Mouse (Mus musculus) heart, adult 8-10 months (tissue): ENCODE measurements around the gene Irf3. TPM values are rescaled to one million over a fixed set of nuclear protein-coding genes. Genes with fewer than 3 reads are reported as not detected.
"Not testable (repeated sequence)": the region's sequence is repeated elsewhere in the genome, so short reads cannot be mapped to it uniquely, and the experiment has no call there.

Source experiments
- DNase-seq: peaks from one replicate; pipeline ENCODE4 v3.0.0; 2022; ENCODE audit warnings: low spot score
- total RNA-seq, 4 experiments: library from RNA; stranded (reverse); gene quantifications; 2 replicates each; pipeline ENCODE4 v1.2.4; 2022

Gene Irf3
- total RNA-seq, 4 experiments from 2014 or later, result 23.2 to 31.9 (median 27.0) TPM

DNA sequence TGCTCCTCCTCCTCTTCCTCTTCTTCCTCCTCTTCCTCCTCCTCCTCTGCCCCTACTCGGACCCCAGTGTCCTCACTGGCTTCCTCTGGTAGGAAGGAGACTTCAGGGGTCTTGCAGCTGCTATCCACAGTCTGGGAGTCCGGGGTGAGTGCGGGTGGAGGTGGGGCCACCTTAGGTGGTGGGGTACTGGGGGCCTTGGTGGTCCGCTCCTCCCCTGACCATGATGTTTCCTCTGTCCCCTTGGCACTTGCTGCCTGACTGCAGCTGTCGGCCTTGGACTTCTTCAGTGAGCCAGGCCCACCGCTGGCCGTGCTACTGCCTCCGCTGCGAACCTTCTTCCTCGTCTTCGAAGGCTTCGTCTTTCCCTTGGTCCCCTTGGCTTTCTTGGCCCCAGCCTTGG is 9.1 kb downstream of the Irf3 start:
- no peak for DNase-seq

DNA sequence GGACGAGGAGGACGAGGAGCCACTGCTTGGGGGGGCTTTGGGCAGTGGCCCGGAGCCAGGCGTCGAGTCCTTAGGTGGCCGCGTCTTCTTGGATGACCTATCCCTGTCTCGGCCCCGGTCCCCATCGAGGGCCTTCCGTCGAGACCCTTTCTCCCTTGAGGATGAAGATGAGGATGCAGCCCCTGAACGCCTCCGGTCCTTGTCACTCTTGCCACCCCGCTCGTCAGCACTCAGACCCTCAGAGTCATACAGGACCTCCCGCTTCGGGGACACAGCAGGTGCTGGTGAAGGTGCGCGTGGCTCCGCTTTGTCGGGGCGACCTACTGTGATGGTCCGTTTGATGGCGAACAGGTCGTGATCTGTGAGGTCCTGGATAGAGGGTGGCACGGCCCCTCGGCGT is 9.7 kb downstream of the Irf3 start:
- no peak for DNase-seq

DNA sequence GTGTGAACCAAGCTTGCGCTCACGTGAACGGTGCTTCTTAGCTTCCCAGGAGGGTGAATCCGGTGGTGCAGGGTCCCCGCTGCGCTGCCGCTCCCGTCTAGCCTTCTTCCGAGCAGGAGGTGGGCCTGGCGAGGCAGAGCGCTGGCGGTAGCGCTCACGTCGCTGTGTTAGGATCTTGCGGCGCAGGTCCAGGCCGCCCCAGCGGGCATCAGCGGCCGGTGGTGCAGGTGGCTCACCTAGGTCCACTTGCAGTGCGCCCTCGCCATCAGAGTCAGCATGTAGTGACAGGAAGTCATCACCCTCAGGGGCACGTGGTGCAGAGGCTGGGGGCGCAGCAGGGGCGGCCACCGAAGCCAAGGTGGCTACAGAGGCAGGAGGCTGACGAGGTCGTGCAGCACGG is 10.4 kb downstream of the Irf3 start:
- DNase-seq, result no peak

DNA sequence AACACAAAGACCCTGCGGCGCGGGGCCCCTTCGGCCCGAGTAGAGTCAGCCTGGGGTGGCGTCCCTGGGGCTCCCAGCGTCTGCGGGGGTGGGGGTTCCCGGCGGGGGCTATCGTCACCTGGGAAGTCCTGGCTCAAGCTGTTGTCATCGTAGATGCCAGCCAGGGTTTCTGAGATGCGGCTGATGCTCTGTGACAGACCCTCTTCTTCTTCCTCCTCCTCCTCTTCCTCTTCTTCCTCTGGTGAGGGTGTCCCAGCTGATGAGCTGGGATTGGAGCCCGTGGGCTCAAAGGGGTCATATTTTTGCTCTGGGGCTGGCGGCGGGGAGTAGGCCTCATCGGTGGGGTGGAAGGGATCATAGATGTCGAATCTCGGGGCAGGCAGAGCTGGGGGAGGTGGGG is 11.0 kb downstream of the Irf3 start:
- no peak for DNase-seq

DNA sequence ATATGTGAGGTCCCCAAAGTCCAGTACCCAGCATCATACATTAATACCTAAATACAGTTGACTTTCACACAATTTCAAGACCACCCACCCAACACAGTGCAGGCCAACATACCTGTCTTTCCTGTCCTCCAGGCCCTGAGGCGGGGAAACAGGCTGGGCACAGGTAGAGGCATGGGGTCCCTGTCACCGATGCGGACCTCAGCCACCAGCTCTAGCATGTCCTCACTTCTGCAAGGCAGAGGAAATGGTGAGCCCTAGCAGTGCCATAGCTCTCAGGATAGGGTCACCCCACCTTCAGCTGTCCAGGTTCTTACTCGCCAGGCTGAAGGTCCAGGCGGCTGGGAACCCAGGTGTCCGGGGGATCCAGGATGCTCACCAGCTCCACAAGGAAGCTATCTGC is 14.6 kb downstream of the Irf3 start:
- DNase-seq, result no peak

DNA sequence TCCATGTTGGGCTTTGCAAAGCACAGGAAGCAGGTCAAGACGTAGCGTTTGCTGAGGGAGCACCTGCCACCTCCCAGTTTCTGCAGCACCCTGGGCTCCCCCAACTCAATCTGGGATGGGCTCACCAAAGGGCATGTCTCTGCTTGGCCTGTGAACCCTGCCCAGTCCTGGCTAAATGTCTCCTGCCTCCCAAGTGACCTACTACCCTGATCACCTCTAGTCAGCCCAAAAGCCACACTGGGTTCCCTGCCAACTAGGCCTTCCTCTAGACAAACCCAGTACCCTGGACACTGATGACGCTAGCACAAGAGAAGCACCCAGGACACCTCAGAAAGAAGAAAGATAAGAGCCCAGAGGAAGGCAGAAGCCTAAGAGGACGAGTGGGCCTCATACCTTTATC is 15.4 kb downstream of the Irf3 start:
- no peak for DNase-seq

DNA sequence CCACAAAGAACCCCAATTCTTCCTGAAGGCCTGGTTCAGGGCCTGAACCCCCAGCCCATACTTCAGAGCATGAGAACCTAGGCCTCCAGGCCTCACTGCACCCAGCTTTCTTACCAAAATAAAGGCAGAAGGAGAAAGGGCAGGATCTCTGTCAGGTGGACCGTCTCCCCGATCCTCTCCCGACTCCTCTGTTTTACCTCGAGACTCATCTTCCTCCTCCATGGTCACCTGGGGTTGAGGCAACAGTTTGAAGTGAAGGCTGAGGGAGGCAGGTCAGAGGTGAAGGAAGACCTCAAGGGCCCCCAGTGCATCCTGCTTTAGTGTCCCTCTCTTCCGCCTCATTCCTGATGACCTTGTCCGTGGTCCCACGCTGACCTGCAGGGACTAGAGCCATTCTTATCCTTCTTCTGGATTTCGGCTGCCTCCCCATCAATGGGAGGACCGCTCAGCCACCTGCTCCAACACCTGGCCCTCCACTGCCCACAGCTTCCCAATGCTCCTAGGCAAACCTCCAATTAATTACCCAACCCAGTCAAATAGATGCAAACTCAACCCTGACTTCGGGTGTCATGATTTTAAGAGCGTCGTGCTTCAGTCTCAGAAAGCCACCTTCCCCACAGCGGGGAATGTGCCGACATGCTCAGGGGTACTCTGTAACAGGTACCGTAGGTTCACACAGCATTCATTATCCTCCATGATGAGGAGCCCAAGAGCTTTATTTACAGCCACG is 16.1 kb downstream of the Irf3 start:
- DNase-seq, result no peak

DNA sequence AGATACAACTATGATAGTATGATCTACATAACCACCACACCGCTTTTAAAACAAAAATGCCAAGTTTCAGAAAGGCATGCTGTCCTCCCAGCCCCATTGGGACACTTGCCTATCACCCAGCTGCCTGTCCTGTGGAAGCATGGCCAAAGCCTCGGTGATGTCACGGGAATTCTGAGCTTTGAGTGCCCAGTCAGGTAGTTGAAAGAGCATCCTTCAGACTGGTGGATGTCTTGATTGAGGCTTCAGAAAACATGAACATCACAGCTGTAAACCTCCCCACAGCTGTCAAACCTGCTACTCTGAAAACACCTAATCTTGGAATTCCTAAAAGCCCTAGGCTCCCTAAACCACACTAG is 16.6 kb downstream of the Irf3 start:
- no peak for DNase-seq

DNA sequence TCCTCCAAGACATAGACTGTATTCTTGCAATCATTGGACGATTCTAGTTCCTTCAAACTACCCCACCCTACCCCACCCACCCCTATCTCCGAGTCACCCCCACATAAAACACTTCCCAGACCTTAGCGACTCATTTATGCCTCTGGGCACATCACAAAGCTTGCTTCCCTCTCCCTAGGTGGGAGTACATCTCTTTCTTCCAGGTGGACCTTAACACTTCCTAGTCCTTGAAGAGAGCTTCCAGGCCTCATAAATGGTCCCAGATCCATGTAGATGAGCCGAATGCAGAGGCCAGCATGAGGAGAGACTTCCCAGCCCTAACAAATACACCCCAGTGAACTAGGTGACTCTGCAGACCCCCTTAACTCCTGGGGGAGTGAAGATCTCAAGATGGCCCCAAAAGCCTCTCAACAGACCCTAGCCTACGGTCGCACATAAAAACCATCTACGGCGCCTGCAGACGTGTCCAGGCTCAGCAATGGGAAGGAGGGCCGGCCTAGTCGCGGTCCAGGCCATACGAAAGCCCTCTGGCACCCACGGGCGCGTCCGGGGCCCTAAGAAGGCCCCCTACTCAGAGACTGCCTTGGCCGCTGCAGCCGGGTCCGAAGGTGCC is 18.0 kb downstream of the Irf3 start:
- DNase-seq, result no peak

DNA sequence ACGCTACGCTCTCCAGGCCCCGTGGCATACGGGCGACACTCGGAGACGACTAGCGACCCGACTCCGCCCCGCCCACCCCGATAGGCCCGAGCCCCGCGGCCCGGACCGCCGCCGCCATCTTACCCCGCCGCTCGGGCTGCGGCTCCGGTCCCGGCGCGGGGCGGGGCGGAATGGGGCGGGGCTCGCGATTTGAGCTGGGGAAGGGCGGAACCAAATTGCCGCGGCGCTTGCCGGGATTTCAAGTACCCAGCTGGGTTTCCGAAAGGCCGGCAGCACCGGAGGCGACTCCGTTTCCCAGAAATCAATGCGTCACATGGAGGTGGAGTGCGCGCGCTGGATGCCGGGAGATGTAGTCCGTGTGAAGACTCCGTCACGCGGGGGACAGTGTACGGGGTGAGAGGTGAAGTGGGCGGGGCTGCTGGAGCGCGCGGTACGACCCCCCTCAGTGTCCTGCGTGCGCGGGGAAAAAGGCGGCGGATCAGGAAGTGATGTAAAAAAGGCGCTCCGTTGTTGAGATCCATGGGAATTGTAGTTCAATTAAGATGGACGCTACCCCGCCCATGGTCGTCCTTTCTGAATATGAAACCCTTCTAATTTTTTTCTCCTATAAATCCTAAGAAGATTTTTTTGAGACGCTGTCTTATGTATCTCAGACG is 18.6 kb downstream of the Irf3 start, which contains the start of gene Scaf1:
TSS of gene Scaf1 (minus strand) at position 407 of the 656 bp plus-strand sequence.
- peak; percentile 99 for DNase-seq

DNA sequence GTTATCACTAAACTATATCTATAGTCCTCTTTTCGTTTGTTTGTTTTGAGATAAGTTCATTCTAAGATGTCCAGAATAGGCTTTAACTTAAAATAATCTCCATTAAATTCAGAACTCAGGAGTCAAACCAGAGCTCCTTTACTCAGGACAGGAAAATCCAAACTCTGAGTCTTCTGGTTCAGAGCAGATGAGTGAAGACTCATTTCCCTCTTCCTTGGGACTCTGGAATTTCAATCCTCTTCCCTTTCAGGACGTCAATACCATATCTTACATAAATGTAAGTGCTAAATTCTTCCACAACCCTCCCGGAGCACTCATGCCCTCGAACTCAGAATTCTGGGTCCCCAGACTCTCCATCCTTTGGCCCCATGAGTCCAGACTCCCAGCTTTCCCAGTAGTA is 19.3 kb downstream of the Irf3 start:
- no peak for DNase-seq

DNA sequence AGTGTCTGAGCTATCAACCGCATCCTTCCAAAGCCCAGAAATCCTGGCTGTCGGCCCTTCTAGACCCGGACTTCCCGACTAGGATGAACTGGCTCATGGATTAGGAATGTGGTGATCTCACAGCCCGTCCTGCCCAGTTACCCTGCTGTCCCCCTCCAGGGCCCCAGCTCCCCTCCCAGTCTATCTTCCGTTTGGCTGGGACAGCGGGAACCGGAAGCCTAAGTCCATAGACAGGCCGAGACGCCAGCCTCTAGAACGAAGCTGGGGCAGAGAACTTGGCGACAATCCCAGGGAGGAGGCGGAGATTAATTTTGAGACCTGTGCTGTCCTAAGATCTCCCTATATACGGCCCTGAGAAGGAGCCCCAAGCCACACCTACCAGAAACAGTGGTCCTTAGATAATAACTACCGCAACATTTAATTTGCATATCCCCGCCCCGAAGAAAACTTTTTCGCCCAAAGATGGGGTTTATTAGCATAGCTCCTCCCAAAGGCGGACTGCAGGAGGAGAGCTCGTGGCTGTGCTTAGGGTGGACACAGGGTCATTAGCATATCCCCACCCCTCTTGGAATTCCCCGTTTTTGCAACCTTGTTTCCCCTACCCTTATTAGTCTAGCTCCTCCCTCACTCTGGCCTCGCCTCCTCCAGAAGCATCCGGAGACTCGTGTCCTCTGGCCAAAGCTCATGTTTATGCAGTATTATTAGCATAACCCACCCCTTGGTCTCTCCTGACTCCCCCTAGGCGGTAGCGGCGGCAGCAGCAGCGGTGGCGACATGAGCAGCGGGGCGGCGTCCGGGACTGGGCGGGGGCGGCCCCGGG is 20.0 kb downstream of the Irf3 start, which contains the start of gene Rras:
TSS of gene Rras (plus strand) at position 720 of the 820 bp plus-strand sequence.
- DNase-seq, result peak; percentile 99

DNA sequence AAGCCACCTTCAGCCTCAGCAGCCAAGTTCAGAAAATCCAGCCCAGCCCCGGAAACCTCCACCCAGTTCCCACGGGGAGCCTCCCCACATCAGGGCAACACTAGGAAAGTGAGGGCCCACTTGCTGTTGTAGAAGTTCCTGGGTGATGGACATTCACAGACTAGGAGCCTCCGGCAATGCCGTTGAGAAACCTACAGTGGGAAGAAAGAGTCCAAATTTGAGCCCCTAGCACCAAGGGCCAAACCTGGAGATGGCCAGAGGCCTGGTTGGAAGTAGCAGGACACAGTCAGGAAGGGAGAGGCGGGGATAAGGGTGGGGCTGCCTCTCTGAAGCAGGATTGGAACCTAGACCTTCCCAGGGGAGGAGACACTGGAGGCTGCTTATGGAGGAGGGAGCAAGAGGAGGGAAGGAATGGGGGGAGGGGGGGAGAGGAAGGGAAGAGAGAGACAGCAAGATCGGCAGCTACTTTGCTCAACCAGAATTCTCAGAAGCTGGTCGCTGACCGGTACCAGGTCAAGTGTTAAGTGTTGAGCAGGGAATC is 21.7 kb downstream of the Irf3 start:
- peak; percentile 91 for DNase-seq

DNA sequence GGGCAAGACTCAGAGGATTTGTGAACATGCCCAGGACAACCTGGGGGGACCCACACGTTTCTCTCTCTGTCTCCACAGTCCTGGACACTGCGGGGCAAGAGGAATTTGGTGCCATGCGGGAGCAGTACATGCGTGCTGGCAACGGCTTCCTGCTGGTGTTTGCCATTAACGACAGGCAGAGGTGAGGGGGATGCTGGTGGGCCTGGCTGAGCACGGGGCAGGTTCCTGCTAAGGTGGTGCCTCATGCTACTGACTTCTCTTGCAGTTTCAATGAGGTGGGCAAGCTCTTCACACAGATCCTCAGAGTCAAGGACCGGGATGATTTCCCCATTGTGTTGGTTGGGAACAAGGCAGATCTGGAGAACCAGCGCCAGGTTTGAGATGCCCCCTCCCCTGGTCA is 22.8 kb downstream of the Irf3 start:
- DNase-seq, result no peak

DNA sequence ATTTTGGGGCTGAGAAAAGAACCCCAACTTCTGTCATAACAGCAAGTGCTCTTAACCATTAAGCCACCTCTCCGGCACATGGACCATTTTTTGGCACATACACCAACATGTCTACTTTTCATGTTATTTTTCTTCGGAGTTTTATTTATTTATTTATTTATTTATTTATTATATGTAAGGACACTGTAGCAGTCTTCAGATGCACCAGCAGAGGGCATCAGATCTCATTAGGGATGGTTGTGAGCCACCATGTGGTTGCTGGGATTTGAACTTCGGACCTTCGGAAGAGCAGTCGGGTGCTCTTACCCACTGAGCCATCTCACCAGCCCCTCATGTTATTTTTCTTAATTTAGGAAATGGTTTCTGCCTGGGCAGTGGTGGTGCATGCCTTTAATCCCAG is 26.3 kb downstream of the Irf3 start:
- DNase-seq, result not testable (repeated sequence)

DNA sequence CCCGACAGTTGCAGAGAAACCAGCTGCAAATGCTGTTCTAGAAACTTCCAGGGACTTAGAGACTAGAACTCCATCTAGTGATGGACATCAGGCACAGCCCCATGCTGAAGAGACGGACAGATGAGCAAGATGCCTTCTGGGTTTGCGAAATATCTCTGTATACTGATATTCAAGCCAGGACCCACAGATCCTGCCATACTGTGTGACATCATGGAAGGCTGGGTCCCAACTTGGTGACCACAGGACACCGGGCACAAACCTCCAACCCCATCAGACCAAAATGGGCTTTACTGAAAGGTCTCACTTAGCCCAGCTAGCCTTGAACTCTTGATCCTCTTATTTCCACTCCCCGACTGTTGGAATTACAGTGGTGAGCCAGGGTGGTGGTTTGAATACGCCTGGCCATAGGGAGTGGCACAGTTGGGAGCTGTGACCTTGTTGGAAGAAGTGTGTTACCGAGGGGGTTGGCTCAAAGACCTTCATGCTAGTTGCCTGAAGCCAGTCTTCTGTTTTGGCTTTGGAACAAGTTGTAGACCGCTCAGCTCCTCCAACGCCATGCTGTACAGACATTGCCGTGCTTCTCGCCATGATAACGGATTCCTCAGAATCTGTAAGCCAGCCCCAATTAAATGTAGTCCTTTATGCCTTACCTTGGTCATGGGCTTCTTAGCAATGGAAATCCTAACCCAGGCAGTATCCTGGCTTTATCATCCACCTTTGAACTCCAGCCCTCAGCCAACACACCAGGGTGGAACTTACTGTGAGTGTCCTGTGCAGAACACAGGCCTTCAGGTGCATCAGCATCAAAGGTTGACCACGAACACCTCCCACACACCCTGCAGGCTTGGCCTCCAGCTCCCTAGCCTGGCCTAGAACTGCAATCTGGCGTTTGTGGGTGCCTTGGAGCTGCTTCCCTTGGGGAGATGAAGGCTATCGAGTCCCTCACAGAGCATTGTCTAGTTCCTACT is 27.1 kb downstream of the Irf3 start:
- DNase-seq, result no peak

DNA sequence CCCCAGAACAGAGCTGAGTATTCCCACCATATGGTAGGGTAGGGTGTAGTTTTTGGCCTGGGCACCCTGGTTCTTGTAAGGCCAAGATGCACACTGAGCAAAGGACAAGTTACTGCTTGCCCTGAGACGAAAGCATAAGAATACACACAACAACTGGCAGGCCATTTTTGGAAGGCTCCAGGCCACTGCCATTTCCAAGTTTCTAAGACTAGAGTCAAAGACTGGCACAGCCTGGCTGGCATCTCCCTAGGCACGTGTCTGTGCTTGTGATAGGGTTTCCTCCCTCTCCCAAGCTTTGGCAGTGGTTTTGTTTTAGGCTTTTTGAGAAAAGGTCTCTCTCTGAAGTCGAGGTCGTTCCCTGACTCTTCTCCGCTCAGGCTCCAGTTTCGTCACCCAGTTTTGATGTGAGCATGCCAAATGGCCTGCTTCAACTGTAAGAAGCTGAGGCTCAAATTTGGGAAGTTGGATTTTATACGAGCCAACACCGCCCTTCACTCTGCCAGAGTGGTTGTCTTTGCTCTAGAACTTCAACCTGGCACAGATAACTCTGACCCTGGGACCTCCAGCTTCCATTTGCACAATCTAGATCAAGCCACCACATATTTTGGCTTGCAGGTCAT is 28.3 kb downstream of the Irf3 start:
- DNase-seq, result no peak

DNA sequence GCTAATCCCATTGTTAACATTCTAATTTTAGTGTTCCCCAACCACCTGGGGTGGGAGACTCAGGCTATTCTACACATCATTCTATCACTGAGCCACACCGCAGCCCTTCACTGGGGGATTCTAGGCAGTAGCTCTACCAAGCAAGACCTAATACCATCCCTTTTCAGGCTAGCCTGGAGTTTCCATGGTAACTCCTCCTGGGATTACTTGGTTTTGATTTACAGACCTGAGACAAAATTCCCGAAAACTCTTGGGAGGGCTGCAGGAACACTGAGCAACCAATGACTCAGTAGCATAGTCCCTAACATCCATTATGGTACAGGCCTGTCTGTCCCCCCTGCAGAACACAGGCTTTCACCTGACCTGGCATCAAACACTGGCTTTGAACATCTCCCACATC is 28.8 kb downstream of the Irf3 start:
- no peak for DNase-seq

DNA sequence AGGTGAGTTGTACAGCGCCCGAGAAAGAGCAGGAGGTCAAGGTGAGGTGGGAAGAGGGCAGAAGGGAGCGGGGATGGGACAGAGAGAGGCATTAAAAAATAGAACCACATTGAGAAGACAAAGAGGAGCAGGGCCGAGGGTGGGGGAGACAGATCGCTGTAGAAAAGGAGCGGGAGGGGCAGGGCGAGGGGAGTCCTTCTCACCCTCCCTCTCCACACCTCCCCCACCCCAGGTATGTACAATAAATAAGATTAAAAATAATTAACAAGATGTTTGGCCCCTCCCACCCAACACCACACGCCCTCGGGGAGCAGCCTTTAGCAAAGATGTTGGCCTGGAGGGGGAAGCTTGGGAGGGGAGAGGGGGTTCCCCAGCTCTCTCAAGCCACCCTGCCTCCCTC is 30.3 kb downstream of the Irf3 start:
- no peak for DNase-seq

DNA sequence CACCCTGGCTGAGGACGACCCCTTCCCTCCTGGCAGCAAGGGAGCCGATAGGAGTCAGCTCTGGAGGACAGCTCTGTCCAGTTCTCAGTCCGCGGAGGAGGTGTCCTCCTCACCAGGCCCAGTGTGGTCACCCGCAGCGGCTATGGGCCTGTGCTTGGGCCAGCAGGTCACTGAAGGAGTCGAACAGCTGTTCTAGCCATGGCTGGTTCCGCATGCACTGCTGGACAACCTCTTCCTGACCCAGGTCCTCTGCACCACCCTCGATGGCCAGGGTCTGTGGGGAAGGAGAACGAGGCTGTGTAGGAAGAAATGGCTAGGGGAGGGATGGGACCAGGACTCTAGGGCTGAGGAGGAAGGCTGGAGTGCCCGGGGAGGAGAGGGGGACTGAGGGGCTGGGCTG is 30.9 kb downstream of the Irf3 start:
- DNase-seq, result no peak
